Mouse (Mus musculus): ENCODE results near the gene Dpp4.

Gene Dpp4

DNA sequence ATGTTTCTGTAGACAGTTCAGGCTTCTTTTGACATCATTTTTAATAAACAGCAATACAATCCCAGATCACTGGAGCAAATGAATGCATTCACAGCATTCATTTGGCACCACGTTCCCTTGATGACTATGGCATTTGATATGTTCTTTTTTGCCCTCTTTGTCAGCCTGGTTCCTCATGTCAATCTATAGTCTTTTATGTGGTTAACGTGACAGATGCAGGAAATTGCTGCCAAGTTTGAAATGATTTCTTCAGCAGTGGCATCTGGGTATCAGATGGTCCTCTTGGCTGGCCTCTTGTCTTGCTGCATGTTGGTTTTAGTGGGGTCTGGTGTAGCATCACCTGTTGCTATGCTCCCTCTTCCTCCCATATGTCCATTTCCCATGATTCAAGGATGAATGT lies 118.2 kb downstream of the Dpp4 start:
- no peak for DNase-seq (ENCODE audit: low read depth, low spot score)

DNA sequence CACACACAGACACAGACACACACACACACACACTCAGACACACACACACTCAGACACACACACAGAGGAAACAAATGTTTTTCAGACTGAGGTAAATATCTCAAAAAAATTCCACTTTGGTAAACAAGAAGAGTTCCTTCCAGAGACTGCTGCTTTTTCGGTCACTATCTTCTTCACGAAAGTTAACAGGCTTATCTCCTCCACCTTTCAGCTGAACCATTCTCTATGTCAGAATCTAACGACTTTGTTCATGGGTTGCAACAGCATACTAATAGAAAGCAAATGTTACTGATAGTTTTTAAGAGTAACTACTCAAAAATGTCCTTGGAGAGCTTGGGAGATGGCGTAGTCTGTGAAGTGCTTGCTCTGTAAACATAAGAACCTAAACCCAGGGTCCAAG lies 124.5 kb downstream of the Dpp4 start:
- no peak for DNase-seq (ENCODE audit: low read depth, low spot score)

DNA sequence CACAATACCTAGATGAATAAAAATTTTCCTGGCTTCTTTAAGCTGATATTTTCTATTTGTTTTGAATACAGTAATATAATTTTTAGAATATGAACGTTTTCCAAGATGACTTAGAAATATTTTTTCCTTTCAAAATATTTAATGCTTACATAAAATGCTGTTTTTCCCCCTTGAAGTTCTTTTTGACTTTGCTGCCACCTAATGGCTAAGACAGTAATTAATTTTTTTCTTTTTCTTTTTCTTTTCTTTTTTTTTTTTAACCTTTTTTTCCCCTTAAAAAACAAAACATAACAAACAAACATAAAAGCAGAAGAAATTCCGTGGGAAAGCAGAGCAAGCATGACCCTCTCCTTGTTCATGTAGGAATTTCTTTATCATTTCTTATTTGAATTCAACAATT lies 126.2 kb downstream of the Dpp4 start:
- no peak for DNase-seq (ENCODE audit: low read depth, low spot score)

DNA sequence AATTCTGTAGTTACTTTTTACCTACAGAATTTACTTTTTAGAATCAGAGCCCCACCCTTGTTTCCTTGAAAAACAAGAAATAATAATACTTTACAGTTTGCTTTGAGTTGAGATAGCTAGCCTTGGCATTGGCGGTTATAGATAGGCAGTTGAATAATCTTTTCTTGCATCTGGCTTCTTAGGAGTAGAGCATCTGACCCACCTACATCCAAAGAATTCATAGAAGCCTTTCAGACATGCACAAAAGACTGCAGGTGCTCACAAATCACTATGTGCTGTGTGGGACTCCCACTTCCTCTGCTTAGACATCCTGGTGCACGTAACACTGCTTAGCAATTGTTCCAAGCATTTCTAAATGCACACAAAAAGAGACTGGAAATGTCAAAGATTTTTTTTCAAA lies 127.0 kb downstream of the Dpp4 start:
- DNase-seq (ENCODE audit: low read depth, low spot score) = no peak

All from retina, postnatal 7 days (tissue).